Mouse (Mus musculus): ENCODE results near the gene Amfr. TPM values are rescaled to one million over a fixed set of nuclear protein-coding genes. Genes with fewer than 3 reads are reported as not detected.

Gene Amfr
- polyA plus RNA-seq, 1 experiment from 2014 or later, result 203 TPM

GRCm38 (mm10) chr8:94023916-94024315 lies 11.3 kb upstream of the Amfr start:
- ChIA-PET CTCF (no interaction called here), POLR2A (interaction anchor here (1.1 kb wide), 1 partner anchor 21 kb away, joined by 3 read pairs; no protein-coding TSS in a partner anchor)
- DNase-seq (ENCODE audit: low read depth, low spot score), result no peak
- no peak for TF ChIP-seq CTCF (IDR thresholded peaks at IDR 0.05)
- ATAC-seq, result no peak
- in situ Hi-C loops (cut with MboI; ENCODE audit: low pct_unique_long_range_greater_than_20kb), result loop anchor here (25.0 kb wide), 1 partner anchor 1187 kb away; the partner anchor contains the start of gene Mmp2
- H3K27me3 ChIP-seq, result no peaks in the 10 kb centered on the region

GRCm38 (mm10) chr8:94013026-94013612 lies 477 bp upstream of the Amfr start:
- ChIA-PET POLR2A (no interaction called here), CTCF (no interaction called here)
- ATAC-seq (no peak), DNase-seq (ENCODE audit: low read depth, low spot score) (no peak)
- in situ Hi-C loops (cut with MboI; ENCODE audit: low pct_unique_long_range_greater_than_20kb), result loop anchor here (25.0 kb wide), 1 partner anchor 1176 kb away; the partner anchor contains the start of gene Mmp2
- no peaks in the 10 kb centered on the region for H3K27me3 ChIP-seq
- TF ChIP-seq CTCF (IDR thresholded peaks at IDR 0.05), result no peak

GRCm38 (mm10) chr8:94011076-94012012 lies 1.3 kb downstream of the Amfr start:
- no peak for DNase-seq (ENCODE audit: low read depth, low spot score)
- ChIA-PET POLR2A (no interaction called here), CTCF (no interaction called here)
- H3K27me3 ChIP-seq, result no peaks in the 10 kb centered on the region
- no peak for ATAC-seq
- in situ Hi-C loops (cut with MboI; ENCODE audit: low pct_unique_long_range_greater_than_20kb), result loop anchor here (25.0 kb wide), 1 partner anchor 1174 kb away; the partner anchor contains the start of gene Mmp2
- TF ChIP-seq CTCF (IDR thresholded peaks at IDR 0.05), result no peak

GRCm38 (mm10) chr8:94010101-94010705 lies 2.4 kb downstream of the Amfr start:
- CTCF ChIA-PET, result no interaction called here
- no peaks in the 10 kb centered on the region for H3K27me3 ChIP-seq
- POLR2A ChIA-PET, result no interaction called here
- ATAC-seq (no peak), DNase-seq (ENCODE audit: low read depth, low spot score) (no peak)
- no peak for TF ChIP-seq CTCF (IDR thresholded peaks at IDR 0.05)
- in situ Hi-C loops (cut with MboI; ENCODE audit: low pct_unique_long_range_greater_than_20kb), result loop anchor here (25.0 kb wide), 1 partner anchor 1173 kb away; the partner anchor contains the start of gene Mmp2

GRCm38 (mm10) chr8:94009243-94009845 lies 3.3 kb downstream of the Amfr start:
- ChIA-PET CTCF (no interaction called here), POLR2A (no interaction called here)
- no peaks in the 10 kb centered on the region for H3K27me3 ChIP-seq
- ATAC-seq (no peak), DNase-seq (ENCODE audit: low read depth, low spot score) (no peak)
- in situ Hi-C loops (cut with MboI; ENCODE audit: low pct_unique_long_range_greater_than_20kb), result loop anchor here (25.0 kb wide), 1 partner anchor 1172 kb away; the partner anchor contains the start of gene Mmp2
- TF ChIP-seq CTCF (IDR thresholded peaks at IDR 0.05), result no peak

GRCm38 (mm10) chr8:94004139-94004538 lies 8.5 kb downstream of the Amfr start:
- H3K27me3 ChIP-seq, result no peaks in the 10 kb centered on the region
- no peak for TF ChIP-seq CTCF (IDR thresholded peaks at IDR 0.05)
- ATAC-seq, result no peak
- DNase-seq (ENCODE audit: low read depth, low spot score), result no peak
- ChIA-PET CTCF (interaction anchor here (0.7 to 0.9 kb wide), 2 partner anchors 10 to 59 kb away, joined by 3 read pairs; no protein-coding TSS in a partner anchor), POLR2A (no interaction called here)
- in situ Hi-C loops (cut with MboI; ENCODE audit: low pct_unique_long_range_greater_than_20kb), result loop anchor here (25.0 kb wide), 1 partner anchor 1167 kb away; the partner anchor contains the start of gene Mmp2

- no peak for DNase-seq (ENCODE audit: low read depth, low spot score)
- TF ChIP-seq CTCF (IDR thresholded peaks at IDR 0.05), result no peak
- ATAC-seq, result no peak
- ChIA-PET POLR2A (no interaction called here), CTCF (no interaction called here)
- in situ Hi-C loops (cut with MboI; ENCODE audit: low pct_unique_long_range_greater_than_20kb), result no loop called here
- no peaks in the 10 kb centered on the region for H3K27me3 ChIP-seq
Observed at GRCm38 (mm10) chr8:93998961-93999360, 13.7 kb downstream of the Amfr start.

GRCm38 (mm10) chr8:93989739-93990138 lies 22.9 kb downstream of the Amfr start:
- TF ChIP-seq CTCF (IDR thresholded peaks at IDR 0.05), result no peak
- no peak for ATAC-seq
- no peaks in the 10 kb centered on the region for H3K27me3 ChIP-seq
- CTCF ChIA-PET, result no interaction called here
- in situ Hi-C loops (cut with MboI; ENCODE audit: low pct_unique_long_range_greater_than_20kb), result no loop called here
- DNase-seq (ENCODE audit: low read depth, low spot score), result no peak
- POLR2A ChIA-PET, result no interaction called here

GRCm38 (mm10) chr8:93984731-93985130 lies 27.9 kb downstream of the Amfr start:
- no peak for TF ChIP-seq CTCF (IDR thresholded peaks at IDR 0.05)
- no peak for DNase-seq (ENCODE audit: low read depth, low spot score)
- no peak for ATAC-seq
- CTCF ChIA-PET, result no interaction called here
- POLR2A ChIA-PET, result no interaction called here
- H3K27me3 ChIP-seq, result no peaks in the 10 kb centered on the region
- in situ Hi-C loops (cut with MboI; ENCODE audit: low pct_unique_long_range_greater_than_20kb), result no loop called here

GRCm38 (mm10) chr8:93983827-93984226 lies 28.8 kb downstream of the Amfr start:
- no peak for TF ChIP-seq CTCF (IDR thresholded peaks at IDR 0.05)
- no peaks in the 10 kb centered on the region for H3K27me3 ChIP-seq
- in situ Hi-C loops (cut with MboI; ENCODE audit: low pct_unique_long_range_greater_than_20kb), result no loop called here
- ATAC-seq, result no peak
- ChIA-PET CTCF (no interaction called here), POLR2A (interaction anchor here (0.6 kb wide), 1 partner anchor 38 kb away, joined by 3 read pairs; no protein-coding TSS in a partner anchor)
- DNase-seq (ENCODE audit: low read depth, low spot score), result no peak

All from Patski (cell line).